Mouse (Mus musculus): ENCODE data around the gene Npnt. TPM values are rescaled to one million over a fixed set of nuclear protein-coding genes. Genes with fewer than 3 reads are reported as not detected.

The Npnt gene
- polyA plus RNA-seq, 1 experiment from 2014 or later: 11.3 TPM

- Histone ChIP-seq H3K4me2 (ENCODE audit: low read depth, severe bottlenecking) (no peak overlapping the region), H3K27me3 (ENCODE audit: control insufficient read depth, insufficient read depth, low read length) (no peaks in the 10 kb centered on the region), H3K36me3 (ENCODE audit: control insufficient read depth, insufficient read depth, low read length) (no peaks in the 10 kb centered on the region), H3K4me3 (ENCODE audit: low read depth, low read length) (no peak overlapping the region), H3K4me1 (ENCODE audit: control insufficient read depth, insufficient read depth, low read length) (no peaks in the 10 kb centered on the region), H3K9me3 (ENCODE audit: control insufficient read depth, low read length) (no peaks in the 10 kb centered on the region), H3K27ac (replicated peaks; ENCODE audit: low read depth, low read length) (no peak overlapping the region), H3K9ac (ENCODE audit: low read length) (no peak overlapping the region)
- WGBS: 91% methylated on average over 3 of the region's 3 CpGs
- no peak for DNase-seq (ENCODE audit: low spot score)
- no peak for ATAC-seq (ENCODE audit: insufficient number of reproducible peaks, low FRiP score, low TSS enrichment, low read depth)
These were observed 56.4 kb downstream of the Npnt start for GRCm38 (mm10) chr3:132893676-132894075.

- H3K9me3 ChIP-seq (ENCODE audit: control insufficient read depth, low read length): no peaks in the 10 kb centered on the region
- H3K36me3 ChIP-seq (ENCODE audit: control insufficient read depth, insufficient read depth, low read length): no peaks in the 10 kb centered on the region
- no peak overlapping the region for H3K4me2 ChIP-seq (ENCODE audit: low read depth, severe bottlenecking)
- no peaks in the 10 kb centered on the region for H3K27me3 ChIP-seq (ENCODE audit: control insufficient read depth, insufficient read depth, low read length)
- 84% methylated on average over 7 of the region's 7 CpGs for WGBS
- no peak overlapping the region for H3K4me3 ChIP-seq (ENCODE audit: low read depth, low read length)
- no peak for ATAC-seq (ENCODE audit: insufficient number of reproducible peaks, low FRiP score, low TSS enrichment, low read depth)
- H3K27ac ChIP-seq (replicated peaks; ENCODE audit: low read depth, low read length): no peak overlapping the region
- no peak overlapping the region for H3K9ac ChIP-seq (ENCODE audit: low read length)
- H3K4me1 ChIP-seq (ENCODE audit: control insufficient read depth, insufficient read depth, low read length): no peaks in the 10 kb centered on the region
- no peak for DNase-seq (ENCODE audit: low spot score)
These were observed 57.0 kb downstream of the Npnt start for GRCm38 (mm10) chr3:132893044-132893443.

DNA sequence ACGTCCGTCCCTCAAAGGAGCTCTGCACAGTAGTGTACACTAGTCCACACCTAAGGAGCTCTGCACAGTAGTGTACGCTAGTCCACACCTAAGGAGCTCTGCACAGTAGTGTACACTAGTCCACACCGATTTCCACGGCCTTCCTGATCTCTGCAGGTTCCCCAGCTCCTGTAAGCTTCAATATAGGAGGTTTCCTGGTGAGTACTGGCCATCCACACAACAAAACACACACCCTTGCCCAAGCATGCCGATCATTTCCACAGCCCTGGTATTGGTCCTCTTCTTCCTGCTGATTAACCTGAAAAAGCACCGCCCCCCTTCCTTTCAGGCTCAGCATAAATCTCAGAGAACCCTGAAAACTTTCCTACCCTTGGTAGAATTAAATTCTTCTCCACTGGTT, 57.6 kb downstream of the Npnt start:
- 89% methylated on average over 7 of the region's 7 CpGs for WGBS

GRCm38 (mm10) chr3:132887074-132887848, 62.8 kb downstream of the Npnt start:
- H3K9me3 ChIP-seq (ENCODE audit: control insufficient read depth, low read length): no peaks in the 10 kb centered on the region
- no peaks in the 10 kb centered on the region for H3K36me3 ChIP-seq (ENCODE audit: control insufficient read depth, insufficient read depth, low read length)
- no peak overlapping the region for H3K4me3 ChIP-seq (ENCODE audit: low read depth, low read length)
- 88% methylated on average over 16 of the region's 16 CpGs for WGBS
- ATAC-seq (ENCODE audit: insufficient number of reproducible peaks, low FRiP score, low TSS enrichment, low read depth) (no peak), DNase-seq (ENCODE audit: low spot score) (no peak)
- H3K4me2 ChIP-seq (ENCODE audit: low read depth, severe bottlenecking): no peak overlapping the region
- no peak overlapping the region for H3K9ac ChIP-seq (ENCODE audit: low read length)
- H3K4me1 ChIP-seq (ENCODE audit: control insufficient read depth, insufficient read depth, low read length): no peaks in the 10 kb centered on the region
- no peak overlapping the region for H3K27ac ChIP-seq (replicated peaks; ENCODE audit: low read depth, low read length)
- no peaks in the 10 kb centered on the region for H3K27me3 ChIP-seq (ENCODE audit: control insufficient read depth, insufficient read depth, low read length)

More for the DNA sequence above, 57.6 kb downstream of the Npnt start:
- Histone ChIP-seq H3K9me3 (ENCODE audit: control insufficient read depth, low read length) (no peaks in the 10 kb centered on the region), H3K4me3 (ENCODE audit: low read depth, low read length) (no peak overlapping the region), H3K27me3 (ENCODE audit: control insufficient read depth, insufficient read depth, low read length) (no peaks in the 10 kb centered on the region), H3K4me1 (ENCODE audit: control insufficient read depth, insufficient read depth, low read length) (no peaks in the 10 kb centered on the region), H3K4me2 (ENCODE audit: low read depth, severe bottlenecking) (no peak overlapping the region), H3K27ac (replicated peaks; ENCODE audit: low read depth, low read length) (no peak overlapping the region), H3K9ac (ENCODE audit: low read length) (no peak overlapping the region), H3K36me3 (ENCODE audit: control insufficient read depth, insufficient read depth, low read length) (no peaks in the 10 kb centered on the region)
- no peak for ATAC-seq (ENCODE audit: insufficient number of reproducible peaks, low FRiP score, low TSS enrichment, low read depth)
- DNase-seq (ENCODE audit: low spot score): no peak

DNA sequence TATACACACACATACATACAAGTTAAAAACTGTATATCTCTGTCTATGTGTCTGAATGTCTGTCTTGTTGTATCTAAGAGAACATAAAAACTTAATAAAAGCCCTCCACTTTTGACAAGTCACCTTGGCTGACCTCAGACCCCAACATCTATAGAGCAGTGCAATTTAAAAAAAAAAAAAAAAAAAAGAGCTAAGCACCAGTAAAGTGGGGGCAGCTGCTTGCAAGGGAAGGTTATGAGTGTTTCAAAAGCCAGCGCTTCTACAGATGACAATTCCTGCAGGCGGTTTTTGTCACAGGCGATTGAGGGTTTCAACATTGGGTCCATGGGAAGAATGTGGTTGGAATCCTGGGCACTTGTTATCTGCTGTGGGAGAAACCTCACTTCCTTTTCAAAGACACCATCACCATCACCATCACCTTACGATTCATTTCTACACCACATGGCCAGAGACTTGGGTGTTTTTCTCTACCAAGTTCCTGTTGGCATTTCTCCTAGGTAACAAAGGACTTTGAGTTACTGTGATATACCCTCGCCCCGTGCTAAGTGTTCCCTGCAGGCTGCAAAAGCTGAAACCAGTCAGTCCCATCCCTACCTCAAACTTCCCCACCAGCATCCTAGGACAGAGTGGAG, 63.6 kb downstream of the Npnt start:
- Histone ChIP-seq H3K4me3 (ENCODE audit: low read depth, low read length) (no peak overlapping the region), H3K27me3 (ENCODE audit: control insufficient read depth, insufficient read depth, low read length) (no peaks in the 10 kb centered on the region), H3K9me3 (ENCODE audit: control insufficient read depth, low read length) (no peaks in the 10 kb centered on the region), H3K27ac (replicated peaks; ENCODE audit: low read depth, low read length) (no peak overlapping the region), H3K9ac (ENCODE audit: low read length) (no peak overlapping the region), H3K4me1 (ENCODE audit: control insufficient read depth, insufficient read depth, low read length) (no peaks in the 10 kb centered on the region), H3K4me2 (ENCODE audit: low read depth, severe bottlenecking) (no peak overlapping the region), H3K36me3 (ENCODE audit: control insufficient read depth, insufficient read depth, low read length) (no peaks in the 10 kb centered on the region)
- whole genome bisulfite sequencing: 95% methylated on average over 6 of the region's 6 CpGs
- DNase-seq (ENCODE audit: low spot score) (no peak), ATAC-seq (ENCODE audit: insufficient number of reproducible peaks, low FRiP score, low TSS enrichment, low read depth) (no peak)

GRCm38 (mm10) chr3:132884459-132884858, 65.6 kb downstream of the Npnt start:
- Histone ChIP-seq H3K27me3 (ENCODE audit: control insufficient read depth, insufficient read depth, low read length) (no peaks in the 10 kb centered on the region), H3K27ac (replicated peaks; ENCODE audit: low read depth, low read length) (no peak overlapping the region), H3K4me3 (ENCODE audit: low read depth, low read length) (no peak overlapping the region), H3K9me3 (ENCODE audit: control insufficient read depth, low read length) (no peaks in the 10 kb centered on the region), H3K36me3 (ENCODE audit: control insufficient read depth, insufficient read depth, low read length) (no peaks in the 10 kb centered on the region), H3K9ac (ENCODE audit: low read length) (no peak overlapping the region), H3K4me1 (ENCODE audit: control insufficient read depth, insufficient read depth, low read length) (no peaks in the 10 kb centered on the region), H3K4me2 (ENCODE audit: low read depth, severe bottlenecking) (no peak overlapping the region)
- 77% methylated on average over 10 of the region's 10 CpGs for WGBS
- DNase-seq (ENCODE audit: low spot score) (no peak), ATAC-seq (ENCODE audit: insufficient number of reproducible peaks, low FRiP score, low TSS enrichment, low read depth) (no peak)

DNA sequence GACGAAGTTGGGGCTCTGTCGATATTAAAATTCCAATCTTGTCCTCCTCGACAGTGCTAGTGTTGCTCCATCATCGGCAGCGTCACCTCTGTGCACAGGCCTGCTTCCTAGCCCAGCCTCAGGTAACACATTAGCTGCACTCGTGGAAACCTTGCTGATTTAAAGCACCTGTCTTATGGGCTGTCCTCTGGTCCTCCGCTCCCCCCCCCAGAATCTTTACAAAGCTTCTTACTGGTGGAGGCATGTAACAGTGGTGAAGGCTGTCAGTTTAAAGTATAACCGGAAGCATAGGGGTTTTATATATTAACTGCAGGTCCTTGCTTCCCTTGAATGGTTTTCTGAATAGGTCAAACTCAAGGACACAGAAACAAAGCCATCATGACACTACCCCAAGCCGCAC, 66.8 kb downstream of the Npnt start:
- Histone ChIP-seq H3K36me3 (ENCODE audit: control insufficient read depth, insufficient read depth, low read length) (no peaks in the 10 kb centered on the region), H3K4me3 (ENCODE audit: low read depth, low read length) (no peak overlapping the region), H3K9ac (ENCODE audit: low read length) (no peak overlapping the region), H3K9me3 (ENCODE audit: control insufficient read depth, low read length) (no peaks in the 10 kb centered on the region), H3K27ac (replicated peaks; ENCODE audit: low read depth, low read length) (no peak overlapping the region), H3K4me2 (ENCODE audit: low read depth, severe bottlenecking) (no peak overlapping the region), H3K27me3 (ENCODE audit: control insufficient read depth, insufficient read depth, low read length) (no peaks in the 10 kb centered on the region), H3K4me1 (ENCODE audit: control insufficient read depth, insufficient read depth, low read length) (no peaks in the 10 kb centered on the region)
- DNase-seq (ENCODE audit: low spot score) (no peak), ATAC-seq (ENCODE audit: insufficient number of reproducible peaks, low FRiP score, low TSS enrichment, low read depth) (no peak)
- WGBS: 87% methylated on average over 9 of the region's 9 CpGs

DNA sequence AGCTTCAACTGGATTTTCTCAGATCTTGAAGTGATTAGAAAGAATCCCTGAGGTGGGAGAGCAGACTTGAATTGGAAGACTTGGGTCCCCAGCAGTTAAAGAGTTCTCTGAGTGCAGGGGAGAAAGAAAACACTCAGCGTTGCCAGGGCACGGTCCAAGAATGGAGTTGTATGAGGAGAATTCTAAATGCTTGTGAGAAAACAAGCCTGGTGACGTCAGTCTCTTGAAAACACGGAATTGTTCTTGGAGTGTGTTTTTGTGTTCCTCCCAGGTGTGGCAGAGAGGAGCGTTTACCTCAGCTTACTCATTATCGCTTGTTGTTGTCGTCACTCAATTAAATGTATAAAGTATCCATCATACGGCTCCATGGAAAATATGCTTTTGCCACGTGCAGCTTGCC, 69.3 kb downstream of the Npnt start:
- H3K27me3 ChIP-seq (ENCODE audit: control insufficient read depth, insufficient read depth, low read length): no peaks in the 10 kb centered on the region
- no peak overlapping the region for H3K4me3 ChIP-seq (ENCODE audit: low read depth, low read length)
- H3K4me1 ChIP-seq (ENCODE audit: control insufficient read depth, insufficient read depth, low read length): 0 out of 2 replicates have a peak, but pooled peaks cover 3% of the 10 kb centered on the region
- no peaks in the 10 kb centered on the region for H3K36me3 ChIP-seq (ENCODE audit: control insufficient read depth, insufficient read depth, low read length)
- DNase-seq (ENCODE audit: low spot score): no peak
- H3K9ac ChIP-seq (ENCODE audit: low read length): no peak overlapping the region
- ATAC-seq (ENCODE audit: insufficient number of reproducible peaks, low FRiP score, low TSS enrichment, low read depth): no peak
- 84% methylated on average over 9 of the region's 9 CpGs for WGBS
- H3K9me3 ChIP-seq (ENCODE audit: control insufficient read depth, low read length): no peaks in the 10 kb centered on the region
- H3K27ac ChIP-seq (replicated peaks; ENCODE audit: low read depth, low read length): no peak overlapping the region
- no peak overlapping the region for H3K4me2 ChIP-seq (ENCODE audit: low read depth, severe bottlenecking)
